Mouse (Mus musculus) gastrocnemius, postnatal 4 days (tissue): Measurements from ENCODE around the gene Mdm4. TPM values are rescaled to one million over a fixed set of nuclear protein-coding genes. Genes with fewer than 3 reads are reported as not detected.

ENCODE experiments used
- DNase-seq, 2 experiments: peaks; one replicate each; pipeline ENCODE4 v3.0.0; 2021 to 2022; ENCODE audit warnings: low spot score in 2 of 2, mixed read lengths in 2 of 2
- total RNA-seq, 2 experiments: library from RNA; stranded (reverse); gene quantifications; 2 replicates each; pipeline ENCODE4 v1.2.3; 2021

The Mdm4 gene
- total RNA-seq, 2 experiments from 2014 or later, result 59.0 to 76.0 TPM

GRCm38 (mm10) chr1:132956809-132957208 lies 73.6 kb downstream of the Mdm4 start:
- DNase-seq, result no peak

- no peak for DNase-seq
Observed at GRCm38 (mm10) chr1:132947811-132948210, 82.5 kb downstream of the Mdm4 start.

GRCm38 (mm10) chr1:132945826-132946225 lies 84.5 kb downstream of the Mdm4 start:
- DNase-seq, result no peak

- no peak for DNase-seq
Observed at GRCm38 (mm10) chr1:132938975-132939374, 91.4 kb downstream of the Mdm4 start.

- DNase-seq, result no peak
Observed at GRCm38 (mm10) chr1:132937296-132938030, 92.9 kb downstream of the Mdm4 start.

GRCm38 (mm10) chr1:132934856-132935255 lies 95.5 kb downstream of the Mdm4 start:
- peak in 1 of 2 experiments; percentile 15 for DNase-seq

- DNase-seq, result no peak
Observed at GRCm38 (mm10) chr1:132932421-132932820, 97.9 kb downstream of the Mdm4 start.

GRCm38 (mm10) chr1:132930291-132930690 lies 100.1 kb downstream of the Mdm4 start:
- no peak for DNase-seq

GRCm38 (mm10) chr1:132928907-132929250 lies 101.5 kb downstream of the Mdm4 start:
- DNase-seq, result no peak

GRCm38 (mm10) chr1:132928032-132928906 lies 102.1 kb downstream of the Mdm4 start:
- no peak for DNase-seq

GRCm38 (mm10) chr1:132925270-132925669 lies 105.1 kb downstream of the Mdm4 start:
- no peak for DNase-seq

- DNase-seq, result no peak
Observed at GRCm38 (mm10) chr1:132922257-132922656, 108.1 kb downstream of the Mdm4 start.

GRCm38 (mm10) chr1:132921071-132921470 lies 109.3 kb downstream of the Mdm4 start:
- no peak for DNase-seq

- no peak for DNase-seq
Observed at GRCm38 (mm10) chr1:132919258-132919657, 111.1 kb downstream of the Mdm4 start.

- DNase-seq, result no peak
Observed at GRCm38 (mm10) chr1:132918117-132918680, 112.2 kb downstream of the Mdm4 start.

- DNase-seq, result no peak
Observed at GRCm38 (mm10) chr1:132917554-132917953, 112.8 kb downstream of the Mdm4 start.

GRCm38 (mm10) chr1:132915849-132916493 lies 114.4 kb downstream of the Mdm4 start:
- no peak for DNase-seq

GRCm38 (mm10) chr1:132910414-132911041 lies 119.8 kb downstream of the Mdm4 start:
- DNase-seq, result no peak

- DNase-seq, result no peak
Observed at GRCm38 (mm10) chr1:132909951-132910350, 120.4 kb downstream of the Mdm4 start.
